Mouse (Mus musculus) lung, adult 2 months (tissue): ENCODE results near the gene Ccr2. TPM values are rescaled to one million over a fixed set of nuclear protein-coding genes. Genes with fewer than 3 reads are reported as not detected.

Experiments
- DNase-seq: peaks from one replicate; pipeline ENCODE4 v3.0.0; 2022
- H3K4me1 ChIP-seq: fragments of 200-500 bp; 2 replicates; pipeline ENCODE4 v1.6.1; 2011; ENCODE audit warnings: low read length; ENCODE audit not compliant: control insufficient read depth, insufficient read depth
- H3K4me3 ChIP-seq: fragments of 200-500 bp; replicated peaks from 2 replicates; pipeline ENCODE3; 2011; ENCODE audit warnings: low read depth, mild to moderate bottlenecking, control low read depth, low read length; ENCODE audit errors: extremely low read depth
- CTCF ChIP-seq: fragments of 200-500 bp; IDR thresholded peaks from 2 replicates; pipeline ENCODE4 v1.5.1; 2011; ENCODE audit warnings: mild to moderate bottlenecking, low read length, control low read depth; ENCODE audit not compliant: insufficient read depth
- POLR2A ChIP-seq: fragments of 200-500 bp; IDR thresholded peaks from 2 replicates; pipeline ENCODE4 v1.6.1; 2011; ENCODE audit warnings: low read depth, mild to moderate bottlenecking, control low read depth, low read length, borderline replicate concordance; ENCODE audit errors: extremely low read depth
- polyA plus RNA-seq: library from polyadenylated mRNA; depleted of rRNA; stranded (reverse); fragments of >200 nt; gene quantifications from 2 replicates; pipeline ENCODE4 v1.2.3, GENCODE M21; 2012; rRNA removed

Gene Ccr2
- polyA plus RNA-seq, 1 experiment: 9.3 TPM

DNA sequence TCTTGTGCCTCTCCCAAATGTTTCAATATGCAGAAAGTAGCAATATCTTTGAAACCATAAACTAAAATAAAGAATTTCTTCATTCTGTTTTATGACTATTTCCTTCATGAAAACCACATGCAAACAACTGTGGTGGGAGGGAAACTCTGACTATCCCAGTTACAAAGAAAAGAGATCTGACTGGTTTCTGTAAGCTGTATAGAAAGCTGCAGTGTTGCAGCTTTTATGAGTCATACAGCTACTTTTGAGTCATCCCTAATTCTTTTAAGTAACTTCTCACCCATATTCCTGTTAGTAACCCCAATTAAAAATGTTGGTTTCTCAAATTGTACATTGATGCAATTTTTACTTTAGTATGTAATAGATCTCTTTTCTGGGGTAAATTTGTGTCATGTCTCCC, 44.6 kb downstream of the Ccr2 start:
- DNase-seq: no peak
- Histone ChIP-seq H3K4me3 (no peak overlapping the region), H3K4me1 (no peaks in the 10 kb centered on the region)
- TF ChIP-seq POLR2A: no peak
- no peak for TF ChIP-seq CTCF

Other genes starting within 250 kb of the Ccr2 start
- 1.1 and 1.2 TPM in 2 replicates for gene Xcr1, start 239.9 kb upstream of the Ccr2 start, polyA plus RNA-seq
- 3.1 and 4.9 TPM in 2 replicates for gene Ccr1, start 133.3 kb upstream of the Ccr2 start, polyA plus RNA-seq
- gene Ccr1l1, start 123.5 kb upstream of the Ccr2 start, polyA plus RNA-seq: not detected in 2 replicates
- gene Ccr3, start 80.0 kb upstream of the Ccr2 start, polyA plus RNA-seq: 0.11 and 0.53 TPM in 2 replicates
- 0.74 and 3.0 TPM in 2 replicates for gene Ccr5, start 19.6 kb downstream of the Ccr2 start, polyA plus RNA-seq
- gene 2010315B03Rik, start 210.7 kb downstream of the Ccr2 start, polyA plus RNA-seq: 1.6 and 3.7 TPM in 2 replicates